Mouse (Mus musculus) layer of hippocampus, adult 11-12 months (tissue): ENCODE data around the gene Mrpl52.
A peak's percentile ranks its signal among the peaks of the same experiment; 100 is the strongest.

Experiments used
- DNase-seq: peaks from one replicate; pipeline ENCODE4 v3.0.0; 2022; ENCODE audit warnings: low spot score

The Mrpl52 gene

GRCm38 (mm10) chr14:54412000-54412576, 14.6 kb upstream of the Mrpl52 start:
- no peak for DNase-seq

- peak; percentile 63 for DNase-seq
These were observed 14.0 kb upstream of the Mrpl52 start for GRCm38 (mm10) chr14:54412629-54413170.

GRCm38 (mm10) chr14:54413877-54414700, 12.6 kb upstream of the Mrpl52 start:
- no peak for DNase-seq

GRCm38 (mm10) chr14:54415241-54416020, 11.3 kb upstream of the Mrpl52 start:
- DNase-seq: no peak

- DNase-seq: no peak
These were observed 10.4 kb upstream of the Mrpl52 start for GRCm38 (mm10) chr14:54416229-54416775.

GRCm38 (mm10) chr14:54416830-54417229, 9.9 kb upstream of the Mrpl52 start:
- DNase-seq: no peak

GRCm38 (mm10) chr14:54417623-54418081, 9.1 kb upstream of the Mrpl52 start, which contains the start of gene Slc7a7:
TSS of gene Slc7a7 (minus strand) at chr14:54417780.
- no peak for DNase-seq

- no peak for DNase-seq
These were observed 5.7 kb upstream of the Mrpl52 start for GRCm38 (mm10) chr14:54421014-54421413.

GRCm38 (mm10) chr14:54423406-54423805, 3.3 kb upstream of the Mrpl52 start:
- no peak for DNase-seq

GRCm38 (mm10) chr14:54424634-54425033, 2.1 kb upstream of the Mrpl52 start:
- no peak for DNase-seq

GRCm38 (mm10) chr14:54425540-54425939, 1.2 kb upstream of the Mrpl52 start:
- no peak for DNase-seq

- DNase-seq: no peak
These were observed 563 bp upstream of the Mrpl52 start for GRCm38 (mm10) chr14:54426003-54426688.

- no peak for DNase-seq
These were observed 987 bp downstream of the Mrpl52 start for GRCm38 (mm10) chr14:54427696-54428095.

- no peak for DNase-seq
These were observed 1.7 kb downstream of the Mrpl52 start for GRCm38 (mm10) chr14:54428421-54428820.

- no peak for DNase-seq
These were observed 2.8 kb downstream of the Mrpl52 start for GRCm38 (mm10) chr14:54429332-54430093.

GRCm38 (mm10) chr14:54430406-54431145, 3.9 kb downstream of the Mrpl52 start:
- no peak for DNase-seq

- DNase-seq: no peak
These were observed 4.8 kb downstream of the Mrpl52 start, which contains the start of gene Mmp14 for GRCm38 (mm10) chr14:54431334-54432077. TSS of gene Mmp14 (plus strand) at chr14:54431612.

GRCm38 (mm10) chr14:54432078-54432836, 5.5 kb downstream of the Mrpl52 start:
- no peak for DNase-seq
